Mouse (Mus musculus): Measurements from ENCODE around the gene Olfr20. TPM values are rescaled to one million over a fixed set of nuclear protein-coding genes. Genes with fewer than 3 reads are reported as not detected.
"Not testable (repeated sequence)": the region's sequence is repeated elsewhere in the genome, so short reads cannot be mapped to it uniquely, and the experiment has no call there.

The Olfr20 gene
- polyA plus RNA-seq (2014; fragmentation: Nextera tagmentation; extraction: Ambion mirVana) = not detected in 2 replicates

GRCm38 (mm10) chr11:73350483-73350882, at the start of gene Olfr20:
Gene Olfr20 (plus strand): TSS chr11:73350783.
- Histone ChIP-seq H3K9me3 (ENCODE audit: control insufficient read depth, low read length) (no peaks in the 10 kb centered on the region), H3K4me3 (ENCODE audit: low read depth, low read length) (no peak within 1 kb of the TSS), H3K36me3 (ENCODE audit: control insufficient read depth, insufficient read depth, low read length) (no peaks in the 10 kb centered on the region), H3K27me3 (ENCODE audit: control insufficient read depth, insufficient read depth, low read length) (no peaks in the 10 kb centered on the region), H3K4me1 (replicated peaks; ENCODE audit: control insufficient read depth, insufficient read depth, low read length) (no peaks in the 10 kb centered on the region), H3K27ac (ENCODE audit: low read depth, low read length) (no peak within 1 kb of the TSS), H3K4me2 (replicated peaks; ENCODE audit: low read depth, low read length) (no peak within 1 kb of the TSS), H3K9ac (ENCODE audit: low read depth, low read length) (no peak within 1 kb of the TSS)
- 53% methylated on average over 3 of the region's 3 CpGs for WGBS
- ATAC-seq (ENCODE audit: low FRiP score) (no peak), DNase-seq (ENCODE audit: low spot score) (no peak)

GRCm38 (mm10) chr11:73303123-73303522, 47.5 kb upstream of the Olfr20 start:
- no peaks in the 10 kb centered on the region for H3K9me3 ChIP-seq (ENCODE audit: control insufficient read depth, low read length)
- WGBS = 48% methylated on average over 2 of the region's 2 CpGs
- H3K4me2 ChIP-seq (replicated peaks; ENCODE audit: low read depth, low read length) = no peak overlapping the region
- no peak overlapping the region for H3K27ac ChIP-seq (ENCODE audit: low read depth, low read length)
- no peak overlapping the region for H3K4me3 ChIP-seq (ENCODE audit: low read depth, low read length)
- H3K9ac ChIP-seq (ENCODE audit: low read depth, low read length) = no peak overlapping the region
- H3K27me3 ChIP-seq (ENCODE audit: control insufficient read depth, insufficient read depth, low read length) = no peaks in the 10 kb centered on the region
- DNase-seq (ENCODE audit: low spot score) (no peak), ATAC-seq (ENCODE audit: low FRiP score) (no peak)
- no peaks in the 10 kb centered on the region for H3K36me3 ChIP-seq (ENCODE audit: control insufficient read depth, insufficient read depth, low read length)
- no peaks in the 10 kb centered on the region for H3K4me1 ChIP-seq (replicated peaks; ENCODE audit: control insufficient read depth, insufficient read depth, low read length)

- no peaks in the 10 kb centered on the region for H3K4me1 ChIP-seq (replicated peaks; ENCODE audit: control insufficient read depth, insufficient read depth, low read length)
- H3K36me3 ChIP-seq (ENCODE audit: control insufficient read depth, insufficient read depth, low read length) = no peaks in the 10 kb centered on the region
- no peak overlapping the region for H3K4me3 ChIP-seq (ENCODE audit: low read depth, low read length)
- H3K4me2 ChIP-seq (replicated peaks; ENCODE audit: low read depth, low read length) = no peak overlapping the region
- WGBS = 32% methylated on average over 3 of the region's 3 CpGs
- no peak overlapping the region for H3K9ac ChIP-seq (ENCODE audit: low read depth, low read length)
- no peak overlapping the region for H3K27ac ChIP-seq (ENCODE audit: low read depth, low read length)
- H3K27me3 ChIP-seq (ENCODE audit: control insufficient read depth, insufficient read depth, low read length) = no peaks in the 10 kb centered on the region
- DNase-seq (ENCODE audit: low spot score) = no peak
- no peak for ATAC-seq (ENCODE audit: low FRiP score)
- no peaks in the 10 kb centered on the region for H3K9me3 ChIP-seq (ENCODE audit: control insufficient read depth, low read length)
Measured at GRCm38 (mm10) chr11:73315961-73316360, 34.6 kb upstream of the Olfr20 start.

GRCm38 (mm10) chr11:73318581-73318980, 32.0 kb upstream of the Olfr20 start:
- not testable (repeated sequence) for H3K9ac ChIP-seq (ENCODE audit: low read depth, low read length); H3K9me3 ChIP-seq (ENCODE audit: control insufficient read depth, low read length); H3K4me1 ChIP-seq (replicated peaks; ENCODE audit: control insufficient read depth, insufficient read depth, low read length); H3K27me3 ChIP-seq (ENCODE audit: control insufficient read depth, insufficient read depth, low read length); H3K4me3 ChIP-seq (ENCODE audit: low read depth, low read length); DNase-seq (ENCODE audit: low spot score); H3K4me2 ChIP-seq (replicated peaks; ENCODE audit: low read depth, low read length); H3K36me3 ChIP-seq (ENCODE audit: control insufficient read depth, insufficient read depth, low read length); H3K27ac ChIP-seq (ENCODE audit: low read depth, low read length); ATAC-seq (ENCODE audit: low FRiP score)
- 74% methylated on average over 2 of the region's 2 CpGs for WGBS

- 93% methylated on average over 13 of the region's 13 CpGs for WGBS
- H3K4me3 ChIP-seq (ENCODE audit: low read depth, low read length); DNase-seq (ENCODE audit: low spot score); H3K4me2 ChIP-seq (replicated peaks; ENCODE audit: low read depth, low read length); H3K4me1 ChIP-seq (replicated peaks; ENCODE audit: control insufficient read depth, insufficient read depth, low read length); H3K9me3 ChIP-seq (ENCODE audit: control insufficient read depth, low read length); H3K36me3 ChIP-seq (ENCODE audit: control insufficient read depth, insufficient read depth, low read length); ATAC-seq (ENCODE audit: low FRiP score); H3K27ac ChIP-seq (ENCODE audit: low read depth, low read length); H3K27me3 ChIP-seq (ENCODE audit: control insufficient read depth, insufficient read depth, low read length); H3K9ac ChIP-seq (ENCODE audit: low read depth, low read length): not testable (repeated sequence)
Measured at GRCm38 (mm10) chr11:73321064-73321463, 29.5 kb upstream of the Olfr20 start.

- DNase-seq (ENCODE audit: low spot score) (no peak), ATAC-seq (ENCODE audit: low FRiP score) (no peak)
- Histone ChIP-seq H3K4me2 (replicated peaks; ENCODE audit: low read depth, low read length) (no peak overlapping the region), H3K9ac (ENCODE audit: low read depth, low read length) (no peak overlapping the region), H3K36me3 (ENCODE audit: control insufficient read depth, insufficient read depth, low read length) (no peaks in the 10 kb centered on the region), H3K4me3 (ENCODE audit: low read depth, low read length) (no peak overlapping the region), H3K27ac (ENCODE audit: low read depth, low read length) (no peak overlapping the region), H3K4me1 (replicated peaks; ENCODE audit: control insufficient read depth, insufficient read depth, low read length) (no peaks in the 10 kb centered on the region), H3K27me3 (ENCODE audit: control insufficient read depth, insufficient read depth, low read length) (no peaks in the 10 kb centered on the region), H3K9me3 (ENCODE audit: control insufficient read depth, low read length) (no peaks in the 10 kb centered on the region)
- WGBS = 78% methylated on average over 9 of the region's 9 CpGs
Measured at GRCm38 (mm10) chr11:73323906-73324830, 26.4 kb upstream of the Olfr20 start.

- H3K4me2 ChIP-seq (replicated peaks; ENCODE audit: low read depth, low read length) = no peak overlapping the region
- no peak overlapping the region for H3K27ac ChIP-seq (ENCODE audit: low read depth, low read length)
- DNase-seq (ENCODE audit: low spot score) (no peak), ATAC-seq (ENCODE audit: low FRiP score) (no peak)
- 65% methylated on average over 12 of the region's 12 CpGs for WGBS
- no peak overlapping the region for H3K9ac ChIP-seq (ENCODE audit: low read depth, low read length)
- no peaks in the 10 kb centered on the region for H3K4me1 ChIP-seq (replicated peaks; ENCODE audit: control insufficient read depth, insufficient read depth, low read length)
- H3K36me3 ChIP-seq (ENCODE audit: control insufficient read depth, insufficient read depth, low read length) = no peaks in the 10 kb centered on the region
- no peaks in the 10 kb centered on the region for H3K27me3 ChIP-seq (ENCODE audit: control insufficient read depth, insufficient read depth, low read length)
- H3K9me3 ChIP-seq (ENCODE audit: control insufficient read depth, low read length) = no peaks in the 10 kb centered on the region
- no peak overlapping the region for H3K4me3 ChIP-seq (ENCODE audit: low read depth, low read length)
Measured at GRCm38 (mm10) chr11:73326485-73326886, 24.1 kb upstream of the Olfr20 start.

GRCm38 (mm10) chr11:73327361-73327760, 23.2 kb upstream of the Olfr20 start:
- Histone ChIP-seq H3K27me3 (ENCODE audit: control insufficient read depth, insufficient read depth, low read length) (no peaks in the 10 kb centered on the region), H3K36me3 (ENCODE audit: control insufficient read depth, insufficient read depth, low read length) (no peaks in the 10 kb centered on the region), H3K4me1 (replicated peaks; ENCODE audit: control insufficient read depth, insufficient read depth, low read length) (no peaks in the 10 kb centered on the region), H3K27ac (ENCODE audit: low read depth, low read length) (no peak overlapping the region), H3K9me3 (ENCODE audit: control insufficient read depth, low read length) (no peaks in the 10 kb centered on the region), H3K4me3 (ENCODE audit: low read depth, low read length) (no peak overlapping the region), H3K9ac (ENCODE audit: low read depth, low read length) (no peak overlapping the region), H3K4me2 (replicated peaks; ENCODE audit: low read depth, low read length) (no peak overlapping the region)
- ATAC-seq (ENCODE audit: low FRiP score) = no peak
- 86% methylated on average over 4 of the region's 4 CpGs for WGBS
- DNase-seq (ENCODE audit: low spot score) = no peak

- 80% methylated on average over 27 of the region's 27 CpGs for WGBS
- DNase-seq (ENCODE audit: low spot score) (no peak), ATAC-seq (ENCODE audit: low FRiP score) (no peak)
- no peak within 1 kb of the TSS for H3K27ac ChIP-seq (ENCODE audit: low read depth, low read length)
- H3K4me2 ChIP-seq (replicated peaks; ENCODE audit: low read depth, low read length) = no peak within 1 kb of the TSS
- no peaks in the 10 kb centered on the region for H3K4me1 ChIP-seq (replicated peaks; ENCODE audit: control insufficient read depth, insufficient read depth, low read length)
- H3K9me3 ChIP-seq (ENCODE audit: control insufficient read depth, low read length) = no peaks in the 10 kb centered on the region
- H3K4me3 ChIP-seq (ENCODE audit: low read depth, low read length) = no peak within 1 kb of the TSS
- no peak within 1 kb of the TSS for H3K9ac ChIP-seq (ENCODE audit: low read depth, low read length)
- H3K36me3 ChIP-seq (ENCODE audit: control insufficient read depth, insufficient read depth, low read length) = no peaks in the 10 kb centered on the region
- H3K27me3 ChIP-seq (ENCODE audit: control insufficient read depth, insufficient read depth, low read length) = no peaks in the 10 kb centered on the region
Measured at GRCm38 (mm10) chr11:73329442-73329841, 21.1 kb upstream of the Olfr20 start, which contains the start of the genes Aspa, Gm49340 and Spata22. Gene Aspa (minus strand): TSS chr11:73329596. Gene Gm49340 (plus strand): TSS chr11:73329741. Gene Spata22 (plus strand): TSS chr11:73329741.
